Mouse (Mus musculus) heart, adult 2 months (tissue): ENCODE measurements around the gene Slc1a4. TPM values are rescaled to one million over a fixed set of nuclear protein-coding genes. Genes with fewer than 3 reads are reported as not detected.

ENCODE experiments used
- DNase-seq, 2 experiments: peaks; one replicate each; pipeline ENCODE4 v3.0.0; 2021
- H3K27ac ChIP-seq: fragments of 200-600 bp; 2 replicates; pipeline ENCODE4 v1.8.1; 2022
- H3K27me3 ChIP-seq: fragments of 200-500 bp; 2 replicates; pipeline ENCODE4 v1.6.1; 2012; ENCODE audit warnings: mild to moderate bottlenecking, low read length, inconsistent platforms, mixed read lengths; ENCODE audit not compliant: control insufficient read depth, insufficient read depth
- H3K36me3 ChIP-seq: fragments of 200-500 bp; 2 replicates; pipeline ENCODE4 v1.6.1; 2012; ENCODE audit warnings: low read length, inconsistent platforms; ENCODE audit not compliant: control insufficient read depth, insufficient read depth
- H3K4me1 ChIP-seq: fragments of 200-500 bp; 2 replicates; pipeline ENCODE4 v1.6.1; 2011; ENCODE audit warnings: low read length; ENCODE audit not compliant: control insufficient read depth, insufficient read depth
- H3K4me3 ChIP-seq: fragments of 200-600 bp; 2 replicates; pipeline ENCODE4 v1.8.1; 2022
- H3K79me2 ChIP-seq: fragments of 200-500 bp; replicated peaks from 2 replicates; pipeline ENCODE4 v1.6.1; 2012; ENCODE audit warnings: mild to moderate bottlenecking, inconsistent platforms, low read length, moderate library complexity, mixed read lengths; ENCODE audit not compliant: control insufficient read depth, insufficient read depth
- H3K9ac ChIP-seq: fragments of 200-500 bp; 2 replicates; pipeline ENCODE4 v1.6.1; 2012; ENCODE audit warnings: low read depth, mild to moderate bottlenecking, control low read depth, inconsistent platforms, low read length, mixed read lengths
- CTCF ChIP-seq: fragments of 200-600 bp; IDR thresholded peaks from 2 replicates; pipeline ENCODE4 v1.8.1; 2022; ENCODE audit warnings: antibody characterized with exemption, mild to moderate bottlenecking, moderate library complexity
- EP300 ChIP-seq: fragments of 200-500 bp; IDR thresholded peaks from 2 replicates; pipeline ENCODE4 v1.6.1; 2011; ENCODE audit warnings: low read depth, low read length, control low read depth; ENCODE audit not compliant: insufficient read depth
- POLR2A ChIP-seq: fragments of 200-500 bp; IDR thresholded peaks from 2 replicates; pipeline ENCODE4 v1.6.1; 2011; ENCODE audit warnings: mild to moderate bottlenecking, low read depth, low read length, control low read depth; ENCODE audit not compliant: insufficient read depth
- WGBS: fragments of 180-500 bp; shearing (Covaris S2); methylation state at CpG from one replicate; pipeline ENCODE4 v1.1.7; 2018; 5-methylcytosine and 5-hydroxymethylcytosine counted together
- intact Hi-C: fragments of 180-260 bp; cut with DNase I; formaldehyde crosslinking; loops from one replicate; pipeline ENCODE4 v1.15.1; 2025
- polyA plus RNA-seq: library from polyadenylated mRNA; depleted of rRNA; stranded (reverse); fragments of >200 nt; gene quantifications from 2 replicates; pipeline ENCODE4 v1.2.3, GENCODE M21; 2012
- total RNA-seq, 2 experiments: library from RNA; stranded (reverse); gene quantifications; 2 replicates each; pipeline ENCODE4 v1.2.3; 2021

The Slc1a4 gene
- total and polyA plus RNA-seq, 3 experiments: 1.3 to 1.4 (median 1.4) TPM

- Histone ChIP-seq H3K4me3 (no peak overlapping the region), H3K9ac (no peak overlapping the region), H3K27ac (no peak overlapping the region), H3K27me3 (no peaks in the 10 kb centered on the region), H3K4me1 (no peaks in the 10 kb centered on the region), H3K79me2 (no peaks in the 10 kb centered on the region), H3K36me3 (no peaks in the 10 kb centered on the region)
- intact Hi-C loops: no loop called here
- WGBS: 58% methylated on average over 16 of the region's 16 CpGs
- TF ChIP-seq EP300 (no peak), POLR2A (no peak)
- DNase-seq: no peak
Measured at GRCm38 (mm10) chr11:20318659-20319454, 13.7 kb downstream of the Slc1a4 start.

GRCm38 (mm10) chr11:20313576-20313975 is 18.9 kb downstream of the Slc1a4 start:
- Histone ChIP-seq H3K27ac (no peak overlapping the region), H3K4me3 (no peak overlapping the region), H3K4me1 (no peaks in the 10 kb centered on the region), H3K27me3 (no peaks in the 10 kb centered on the region), H3K79me2 (no peaks in the 10 kb centered on the region), H3K9ac (no peak overlapping the region), H3K36me3 (no peaks in the 10 kb centered on the region)
- WGBS: 90% methylated on average over 8 of the region's 8 CpGs
- TF ChIP-seq POLR2A: no peak
- TF ChIP-seq EP300: no peak
- TF ChIP-seq CTCF: no peak
- no peak for DNase-seq
- intact Hi-C loops: no loop called here

- 42% methylated on average over 5 of the region's 5 CpGs for WGBS
- TF ChIP-seq CTCF (no peak), POLR2A (peak; percentile 10; the same call in 1 of the 2 replicates), EP300 (no peak)
- H3K79me2 ChIP-seq: no peaks in the 10 kb centered on the region
- no peaks in the 10 kb centered on the region for H3K4me1 ChIP-seq
- no peaks in the 10 kb centered on the region for H3K36me3 ChIP-seq
- no peak for DNase-seq
- no peaks in the 10 kb centered on the region for H3K27me3 ChIP-seq
- no peak overlapping the region for H3K4me3 ChIP-seq
- H3K9ac ChIP-seq: no peak overlapping the region
- H3K27ac ChIP-seq: peak overlapping the region; percentile 50
- intact Hi-C loops: no loop called here
Measured at GRCm38 (mm10) chr11:20309044-20309443, 23.5 kb downstream of the Slc1a4 start.

GRCm38 (mm10) chr11:20307409-20307808 is 25.1 kb downstream of the Slc1a4 start:
- Histone ChIP-seq H3K9ac (no peak overlapping the region), H3K27ac (no peak overlapping the region; the same call in 1 of the 2 replicates), H3K79me2 (no peaks in the 10 kb centered on the region), H3K4me1 (no peaks in the 10 kb centered on the region), H3K27me3 (no peaks in the 10 kb centered on the region), H3K36me3 (no peaks in the 10 kb centered on the region), H3K4me3 (no peak overlapping the region)
- TF ChIP-seq CTCF (no peak), EP300 (no peak), POLR2A (no peak)
- 85% methylated on average over 3 of the region's 3 CpGs for WGBS
- DNase-seq: no peak
- intact Hi-C loops: no loop called here

GRCm38 (mm10) chr11:20305641-20306040 is 26.9 kb downstream of the Slc1a4 start:
- Histone ChIP-seq H3K27ac (no peak overlapping the region), H3K27me3 (no peaks in the 10 kb centered on the region), H3K36me3 (no peaks in the 10 kb centered on the region), H3K9ac (no peak overlapping the region), H3K4me1 (no peaks in the 10 kb centered on the region), H3K4me3 (no peak overlapping the region), H3K79me2 (no peaks in the 10 kb centered on the region)
- no peak for DNase-seq
- TF ChIP-seq POLR2A (no peak), CTCF (no peak), EP300 (no peak)
- 70% methylated on average over 1 of the region's 1 CpGs for WGBS
- intact Hi-C loops: no loop called here

GRCm38 (mm10) chr11:20304341-20304740 is 28.2 kb downstream of the Slc1a4 start:
- Histone ChIP-seq H3K36me3 (no peaks in the 10 kb centered on the region), H3K9ac (no peak overlapping the region), H3K4me3 (no peak overlapping the region), H3K27me3 (no peaks in the 10 kb centered on the region), H3K4me1 (no peaks in the 10 kb centered on the region), H3K27ac (no peak overlapping the region), H3K79me2 (no peaks in the 10 kb centered on the region)
- intact Hi-C loops: no loop called here
- TF ChIP-seq EP300: no peak
- TF ChIP-seq CTCF: peak; percentile 75
- peak; percentile 8 to 30 for DNase-seq
- WGBS: 84% methylated on average over 6 of the region's 6 CpGs
